Comparison of ENCODE assay signal across 22 mouse cellular contexts in genomic region chr13:44131916-44132315, GRCm38 (mm10).
DNase-seq lines count a peak whose midpoint lies in the region; ATAC-seq lines count a peak whose summit lies in the region.
"Had no signal": no experiment of that assay in that cellular context is flagged by ENCODE, and none has a peak within 500 bp of the region (broad histone marks: within the 10 kb centered on the region; RNA-seq: fewer than 3 reads in every experiment).

No protein-coding gene starts in this region.

- no peaks in the 10 kb centered on the region for H3K36me3 ChIP-seq in forebrain, embryonic 15.5 days
- H3K36me3 ChIP-seq in forebrain, embryonic 12.5 days (replicated peaks): no peaks in the 10 kb centered on the region
- no peaks in the 10 kb centered on the region for H3K36me3 ChIP-seq in midbrain, embryonic 11.5 days (ENCODE audit: control insufficient read depth, insufficient read depth, low read length)
- no peaks in the 10 kb centered on the region for H3K36me3 ChIP-seq in midbrain, embryonic 13.5 days
- no peaks in the 10 kb centered on the region for H3K36me3 ChIP-seq in limb, embryonic 10.5 days
- H3K36me3 ChIP-seq: embryonic facial prominence, embryonic 12.5 days; G1E; heart, embryonic 10.5 days; heart, embryonic 15.5 days had no signal

- H3K27ac ChIP-seq in forebrain, embryonic 15.5 days (replicated peaks): no peak overlapping the region
- H3K27ac ChIP-seq in forebrain, embryonic 12.5 days: no peak overlapping the region
- no peak overlapping the region for H3K27ac ChIP-seq in midbrain, embryonic 11.5 days (ENCODE audit: low read depth, low read length)
- H3K27ac ChIP-seq in midbrain, embryonic 13.5 days: no peak overlapping the region
- 0 out of 2 replicates have a peak overlapping the region, but pooled peaks have one; percentile 25 for H3K27ac ChIP-seq in limb, embryonic 10.5 days
- H3K27ac ChIP-seq: embryonic facial prominence, embryonic 12.5 days; heart, embryonic 10.5 days; heart, embryonic 15.5 days; hindbrain, embryonic 14.5 days had no signal

- no peak overlapping the region for H3K4me2 ChIP-seq in forebrain, embryonic 15.5 days (replicated peaks)
- no peak overlapping the region for H3K4me2 ChIP-seq in forebrain, embryonic 12.5 days
- H3K4me2 ChIP-seq in midbrain, embryonic 11.5 days: no peak overlapping the region
- H3K4me2 ChIP-seq in midbrain, embryonic 13.5 days (replicated peaks): no peak overlapping the region
- H3K4me2 ChIP-seq: embryonic facial prominence, embryonic 12.5 days; heart, embryonic 15.5 days; hindbrain, embryonic 14.5 days had no signal

- no peaks in the 10 kb centered on the region for H3K4me1 ChIP-seq in forebrain, embryonic 15.5 days
- H3K4me1 ChIP-seq in forebrain, embryonic 12.5 days: peaks cover 4% of the 10 kb centered on the region; the same call in 1 of the 2 replicates
- H3K4me1 ChIP-seq in midbrain, embryonic 11.5 days (ENCODE audit: control insufficient read depth, insufficient read depth, low read length): no peaks in the 10 kb centered on the region
- peaks cover 7% of the 10 kb centered on the region for H3K4me1 ChIP-seq in midbrain, embryonic 13.5 days (replicated peaks)
- H3K4me1 ChIP-seq in limb, embryonic 10.5 days: peaks cover 16% of the 10 kb centered on the region

- no peak overlapping the region for H3K9ac ChIP-seq in forebrain, embryonic 15.5 days (replicated peaks)
- no peak overlapping the region for H3K9ac ChIP-seq in forebrain, embryonic 12.5 days
- no peak overlapping the region for H3K9ac ChIP-seq in midbrain, embryonic 11.5 days (ENCODE audit: low read length)
- H3K9ac ChIP-seq in midbrain, embryonic 13.5 days (replicated peaks): no peak overlapping the region
- H3K9ac ChIP-seq: embryonic facial prominence, embryonic 12.5 days; heart, embryonic 15.5 days; hindbrain, embryonic 14.5 days had no signal

- 0 out of 2 replicates have a peak, but pooled peaks have one; percentile 38 for ATAC-seq in forebrain, embryonic 15.5 days (replicated peaks)
- ATAC-seq in forebrain, embryonic 12.5 days (ENCODE audit: low FRiP score): no peak
- no peak for ATAC-seq in midbrain, embryonic 11.5 days (ENCODE audit: low FRiP score)
- no peak for ATAC-seq in midbrain, embryonic 13.5 days
- ATAC-seq: CD4-positive, CD25-positive, alpha-beta regulatory T cell, adult 4 months; intestine, embryonic 16.5 days had no signal

- H3K4me3 ChIP-seq in forebrain, embryonic 15.5 days: no peak overlapping the region
- H3K4me3 ChIP-seq in forebrain, embryonic 12.5 days (replicated peaks): no peak overlapping the region
- no peak overlapping the region for H3K4me3 ChIP-seq in midbrain, embryonic 11.5 days (ENCODE audit: low read depth, low read length)
- H3K4me3 ChIP-seq in midbrain, embryonic 13.5 days (replicated peaks): no peak overlapping the region
- no peak overlapping the region for H3K4me3 ChIP-seq in limb, embryonic 10.5 days
- H3K4me3 ChIP-seq: embryonic facial prominence, embryonic 12.5 days; heart, embryonic 10.5 days; heart, embryonic 15.5 days had no signal

- 58% methylated on average over 5 of the region's 5 CpGs for WGBS in forebrain, embryonic 15.5 days
- 91% methylated on average over 5 of the region's 5 CpGs for WGBS in forebrain, embryonic 12.5 days
- 87% methylated on average over 5 of the region's 5 CpGs for WGBS in midbrain, embryonic 11.5 days
- 84% methylated on average over 5 of the region's 5 CpGs for WGBS in midbrain, embryonic 13.5 days
- 89% methylated on average over 5 of the region's 5 CpGs for WGBS in limb, embryonic 10.5 days

- DNase-seq in cerebellum, postnatal 10 days: peak; percentile 58 to 68
- DNase-seq in cerebellum, postnatal 25 days: no peak
- peak; percentile 57 for DNase-seq in midbrain, embryonic 11.5 days (ENCODE audit: low spot score, missing footprints)
- no peak for DNase-seq in limb, embryonic 10.5 days (ENCODE audit: low spot score)
- DNase-seq in kidney, adult 11 months: no peak
- DNase-seq: adrenal gland, adult 8-10 months; adrenal gland, postnatal 36 days; cerebellum, adult 11-12 months; cerebellum, adult 9-11 months; gastrocnemius, postnatal 36 days; heart, adult 18-20 months; heart, postnatal 14 days had no signal

- no peaks in the 10 kb centered on the region for H3K9me3 ChIP-seq in forebrain, embryonic 15.5 days
- no peaks in the 10 kb centered on the region for H3K9me3 ChIP-seq in forebrain, embryonic 12.5 days
- H3K9me3 ChIP-seq in midbrain, embryonic 11.5 days (ENCODE audit: control insufficient read depth, low read length): no peaks in the 10 kb centered on the region
- no peaks in the 10 kb centered on the region for H3K9me3 ChIP-seq in midbrain, embryonic 13.5 days
- no peaks in the 10 kb centered on the region for H3K9me3 ChIP-seq in limb, embryonic 10.5 days (replicated peaks)
- H3K9me3 ChIP-seq: embryonic facial prominence, embryonic 12.5 days; G1E; heart, embryonic 10.5 days; heart, embryonic 15.5 days had no signal

- no peaks in the 10 kb centered on the region for H3K27me3 ChIP-seq in forebrain, embryonic 15.5 days
- H3K27me3 ChIP-seq in forebrain, embryonic 12.5 days: no peaks in the 10 kb centered on the region
- H3K27me3 ChIP-seq in midbrain, embryonic 11.5 days (ENCODE audit: control insufficient read depth, insufficient read depth, low read length): no peaks in the 10 kb centered on the region
- H3K27me3 ChIP-seq in midbrain, embryonic 13.5 days: no peaks in the 10 kb centered on the region
- no peaks in the 10 kb centered on the region for H3K27me3 ChIP-seq in limb, embryonic 10.5 days (ENCODE audit: low read depth, poor library complexity, severe bottlenecking)
- H3K27me3 ChIP-seq: embryonic facial prominence, embryonic 12.5 days; heart, embryonic 15.5 days had no signal

Comparison
In these comparisons a context has a peak if more than half of its experiments do, and no peak if none do; other contexts are left out.
1. DNase-seq: peak in cerebellum, postnatal 10 days (2 of 2) and midbrain, embryonic 11.5 days (single experiment); none in cerebellum, postnatal 25 days (0 of 2), limb, embryonic 10.5 days (single experiment) and kidney, adult 11 months (single experiment).